Mouse (Mus musculus) lung, adult 18-20 months (tissue): ENCODE data around the gene Chuk.

ENCODE experiments used
- DNase-seq, 2 experiments: peaks; one replicate each; pipeline ENCODE4 v3.0.0; 2022; ENCODE audit warnings: mixed read lengths in 2 of 2

Chuk gene

DNA sequence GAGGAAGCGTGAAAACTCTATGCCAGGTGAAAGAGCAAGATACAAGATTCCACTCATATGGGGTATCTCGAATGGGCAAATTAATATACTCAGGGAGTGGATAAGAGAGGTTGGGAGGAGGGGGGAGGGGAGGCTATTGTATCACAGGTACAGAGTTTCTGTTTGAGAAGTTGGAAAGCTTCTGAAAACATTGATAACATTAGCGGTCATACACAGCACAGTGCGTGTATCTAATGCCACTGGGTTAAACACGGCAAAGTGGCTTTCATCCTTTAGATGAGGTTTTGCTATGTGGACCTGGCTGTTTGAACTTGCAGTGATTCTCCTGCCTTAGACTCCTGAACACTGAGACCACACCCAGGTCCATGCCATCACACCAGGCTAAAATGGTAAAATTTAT lies 77.3 kb downstream of the Chuk start:
- no peak for DNase-seq

- DNase-seq = no peak
Observed at GRCm38 (mm10) chr19:44028972-44029371, 78.3 kb downstream of the Chuk start, which contains the start of gene Cyp2c23. TSS of gene Cyp2c23 (minus strand) at chr19:44029208.

DNA sequence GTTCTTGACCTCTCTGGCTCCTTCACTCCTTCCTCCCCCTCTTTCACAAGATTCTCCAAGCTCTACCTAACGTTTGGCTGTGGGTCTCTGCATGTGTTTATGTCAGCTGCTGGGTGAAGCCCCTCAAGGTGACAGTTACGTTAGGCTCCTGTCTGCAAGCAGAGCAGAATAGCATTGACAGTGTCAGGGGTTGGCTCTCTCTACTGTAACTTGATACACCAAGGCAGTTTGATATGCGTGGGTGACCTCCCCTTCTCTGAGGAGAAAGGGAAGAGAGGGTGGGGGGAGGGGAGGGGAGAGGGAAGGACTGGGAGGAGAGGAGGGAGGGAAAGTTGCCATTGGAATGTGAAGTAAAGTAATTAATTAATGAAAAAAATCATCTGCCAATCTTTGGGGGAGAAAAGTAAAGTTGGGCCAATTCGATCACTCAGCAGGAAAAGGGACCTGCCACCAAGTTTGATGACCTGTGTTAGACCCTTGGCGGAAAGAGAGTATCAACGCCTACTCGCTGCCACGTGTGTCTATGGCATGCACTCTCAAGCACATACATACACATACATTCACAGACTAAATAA lies 80.2 kb downstream of the Chuk start:
- no peak for DNase-seq

GRCm38 (mm10) chr19:44024921-44025585 lies 82.2 kb downstream of the Chuk start:
- DNase-seq = no peak
